Mouse (Mus musculus) heart, embryonic 11.5 days (tissue): ENCODE results near the gene Akna. TPM values are rescaled to one million over a fixed set of nuclear protein-coding genes. Genes with fewer than 3 reads are reported as not detected.
A peak's percentile ranks its signal among the peaks of the same experiment; 100 is the strongest.

Experiments used
- ATAC-seq: fragments of 200-750 bp; cut with Nextera tagmentation; replicated peaks from 2 replicates; pipeline ENCODE4 v1.8.0; 2017; ENCODE audit warnings: moderate library complexity; ENCODE audit not compliant: insufficient number of reproducible peaks, low FRiP score, low TSS enrichment
- H3K27ac ChIP-seq: fragments of 300-500 bp; sonication (generic); 2 replicates; pipeline ENCODE4 v1.5.1; 2014; ENCODE audit warnings: mild to moderate bottlenecking, low read depth, low read length
- H3K27me3 ChIP-seq: fragments of 300-500 bp; sonication (generic); 2 replicates; pipeline ENCODE4 v1.6.1; 2014; ENCODE audit warnings: mild to moderate bottlenecking, low read length, mixed read lengths; ENCODE audit not compliant: control insufficient read depth, insufficient read depth
- H3K36me3 ChIP-seq: fragments of 300-500 bp; sonication (generic); 2 replicates; pipeline ENCODE4 v1.6.1; 2014; ENCODE audit warnings: mild to moderate bottlenecking, low read length, moderate library complexity, mixed read lengths; ENCODE audit not compliant: control insufficient read depth, insufficient read depth
- H3K4me1 ChIP-seq: fragments of 300-500 bp; sonication (generic); 2 replicates; pipeline ENCODE4 v1.6.1; 2014; ENCODE audit warnings: low read length; ENCODE audit not compliant: control insufficient read depth, insufficient read depth
- H3K4me2 ChIP-seq: fragments of 300-500 bp; sonication (generic); 2 replicates; pipeline ENCODE4 v1.6.1; 2014; ENCODE audit warnings: mild to moderate bottlenecking, moderate library complexity
- H3K4me3 ChIP-seq: fragments of 300-500 bp; sonication (generic); 2 replicates; pipeline ENCODE4 v1.5.1; 2014; ENCODE audit warnings: low read depth, low read length
- H3K9ac ChIP-seq: fragments of 300-500 bp; sonication (generic); 2 replicates; pipeline ENCODE4 v1.6.1; 2014; ENCODE audit warnings: mild to moderate bottlenecking, low read depth, low read length, moderate library complexity
- H3K9me3 ChIP-seq: fragments of 300-500 bp; sonication (generic); replicated peaks from 2 replicates; pipeline ENCODE4 v1.6.1; 2016; ENCODE audit warnings: low read length; ENCODE audit not compliant: control insufficient read depth
- WGBS: fragments of 180-500 bp; shearing (Covaris S2); extraction: QIAGEN DNeasy Blood & Tissue Kit; methylation state at CpG from one replicate; pipeline ENCODE4 v1.1.7; 2014; ENCODE audit not compliant: insufficient replicate concordance; 5-methylcytosine and 5-hydroxymethylcytosine counted together
- polyA plus RNA-seq: library from polyadenylated mRNA; unstranded; fragments of >200 nt; fragmentation: Nextera tagmentation; extraction: Ambion mirVana; gene quantifications from 2 replicates; pipeline ENCODE4 v1.2.1, GENCODE M21; 2014

The Akna gene
- polyA plus RNA-seq, 1 experiment from 2014 or later, result 3.2 TPM

- Histone ChIP-seq H3K27ac (no peak overlapping the region), H3K36me3 (no peaks in the 10 kb centered on the region), H3K4me2 (no peak overlapping the region), H3K4me1 (peaks cover 31% of the 10 kb centered on the region), H3K9me3 (no peaks in the 10 kb centered on the region), H3K4me3 (no peak overlapping the region), H3K9ac (no peak overlapping the region), H3K27me3 (no peaks in the 10 kb centered on the region; the same call in 1 of the 2 replicates)
- ATAC-seq, result no peak
- WGBS, result 57% methylated on average over 7 of the region's 7 CpGs
Measured at GRCm38 (mm10) chr4:63408247-63408646, 5.1 kb upstream of the Akna start.

GRCm38 (mm10) chr4:63405683-63406082 lies 2.5 kb upstream of the Akna start:
- Histone ChIP-seq H3K9me3 (no peaks in the 10 kb centered on the region), H3K4me2 (no peak overlapping the region), H3K4me3 (no peak overlapping the region), H3K36me3 (no peaks in the 10 kb centered on the region), H3K4me1 (peaks cover 40% of the 10 kb centered on the region), H3K27ac (no peak overlapping the region), H3K27me3 (no peaks in the 10 kb centered on the region; the same call in none of the 2 replicates), H3K9ac (no peak overlapping the region)
- 58% methylated on average over 4 of the region's 4 CpGs for WGBS
- no peak for ATAC-seq

GRCm38 (mm10) chr4:63405051-63405450 lies 1.9 kb upstream of the Akna start:
- no peak overlapping the region for H3K27ac ChIP-seq
- H3K4me3 ChIP-seq, result no peak overlapping the region
- H3K4me2 ChIP-seq, result no peak overlapping the region; the same call in 1 of the 2 replicates
- H3K27me3 ChIP-seq, result no peaks in the 10 kb centered on the region; the same call in none of the 2 replicates
- H3K9ac ChIP-seq, result no peak overlapping the region
- 6% methylated on average over 7 of the region's 7 CpGs for WGBS
- peaks cover 37% of the 10 kb centered on the region for H3K4me1 ChIP-seq
- no peaks in the 10 kb centered on the region for H3K9me3 ChIP-seq
- no peak for ATAC-seq
- H3K36me3 ChIP-seq, result no peaks in the 10 kb centered on the region

- no peaks in the 10 kb centered on the region for H3K36me3 ChIP-seq
- peak overlapping the region; percentile 15; the same call in 1 of the 2 replicates for H3K27ac ChIP-seq
- peaks cover 40% of the 10 kb centered on the region for H3K4me1 ChIP-seq
- H3K4me3 ChIP-seq, result no peak overlapping the region
- no peaks in the 10 kb centered on the region; the same call in none of the 2 replicates for H3K27me3 ChIP-seq
- no peaks in the 10 kb centered on the region for H3K9me3 ChIP-seq
- H3K4me2 ChIP-seq, result peak overlapping the region; percentile 14; the same call in 1 of the 2 replicates
- 50% methylated on average over 7 of the region's 7 CpGs for WGBS
- no peak for ATAC-seq
- H3K9ac ChIP-seq, result no peak overlapping the region
Measured at GRCm38 (mm10) chr4:63404205-63404604, 1.1 kb upstream of the Akna start.

GRCm38 (mm10) chr4:63402558-63402957 lies 596 bp downstream of the Akna start:
- Histone ChIP-seq H3K9me3 (no peaks in the 10 kb centered on the region), H3K4me1 (peaks cover 41% of the 10 kb centered on the region), H3K27me3 (no peaks in the 10 kb centered on the region; the same call in none of the 2 replicates), H3K4me3 (peak overlapping the region; percentile 35), H3K9ac (peak overlapping the region; percentile 67), H3K27ac (peak overlapping the region; percentile 83), H3K4me2 (peak overlapping the region; percentile 59), H3K36me3 (no peaks in the 10 kb centered on the region)
- 35% methylated on average over 6 of the region's 6 CpGs for WGBS
- ATAC-seq, result no peak

- H3K4me3 ChIP-seq, result peak overlapping the region; percentile 35
- peak overlapping the region; percentile 59 for H3K4me2 ChIP-seq
- ATAC-seq, result no peak
- no peaks in the 10 kb centered on the region; the same call in none of the 2 replicates for H3K27me3 ChIP-seq
- H3K36me3 ChIP-seq, result no peaks in the 10 kb centered on the region
- no peaks in the 10 kb centered on the region for H3K9me3 ChIP-seq
- 94% methylated on average over 10 of the region's 10 CpGs for WGBS
- H3K9ac ChIP-seq, result peak overlapping the region; percentile 67; the same call in 1 of the 2 replicates
- 0 out of 2 replicates have a peak overlapping the region, but pooled peaks have one; percentile 83 for H3K27ac ChIP-seq
- peaks cover 41% of the 10 kb centered on the region for H3K4me1 ChIP-seq
Measured at GRCm38 (mm10) chr4:63402056-63402455, 1.1 kb downstream of the Akna start.

GRCm38 (mm10) chr4:63401620-63402019 lies 1.5 kb downstream of the Akna start:
- H3K4me3 ChIP-seq, result no peak overlapping the region
- no peak overlapping the region for H3K27ac ChIP-seq
- peaks cover 41% of the 10 kb centered on the region for H3K4me1 ChIP-seq
- no peaks in the 10 kb centered on the region for H3K36me3 ChIP-seq
- WGBS, result 68% methylated on average over 6 of the region's 6 CpGs
- H3K4me2 ChIP-seq, result peak overlapping the region; percentile 9
- H3K27me3 ChIP-seq, result no peaks in the 10 kb centered on the region; the same call in 1 of the 2 replicates
- no peaks in the 10 kb centered on the region for H3K9me3 ChIP-seq
- H3K9ac ChIP-seq, result no peak overlapping the region
- ATAC-seq, result no peak

- Histone ChIP-seq H3K4me1 (peaks cover 41% of the 10 kb centered on the region), H3K27ac (no peak overlapping the region), H3K36me3 (no peaks in the 10 kb centered on the region; the same call in 1 of the 2 replicates), H3K4me3 (no peak overlapping the region), H3K4me2 (no peak overlapping the region), H3K9ac (no peak overlapping the region), H3K9me3 (no peaks in the 10 kb centered on the region), H3K27me3 (no peaks in the 10 kb centered on the region; the same call in 1 of the 2 replicates)
- ATAC-seq, result no peak
- 84% methylated on average over 18 of the region's 18 CpGs for WGBS
Measured at GRCm38 (mm10) chr4:63400541-63401306, 2.4 kb downstream of the Akna start.
